Mouse (Mus musculus) midbrain, embryonic 14.5 days (tissue): ENCODE results near the gene Fam168b. TPM values are rescaled to one million over a fixed set of nuclear protein-coding genes. Genes with fewer than 3 reads are reported as not detected.
A peak's percentile ranks its signal among the peaks of the same experiment; 100 is the strongest.

ENCODE experiments used
- ATAC-seq: fragments of 200-750 bp; cut with Nextera tagmentation; 2 replicates; pipeline ENCODE4 v1.8.0; 2017; ENCODE audit warnings: moderate number of reproducible peaks, moderate library complexity; ENCODE audit not compliant: low FRiP score, low TSS enrichment
- DNase-seq: peaks from one replicate; pipeline ENCODE4 v3.0.0-alpha.2; 2015
- H3K27ac ChIP-seq: fragments of 300-500 bp; sonication (generic); replicated peaks from 2 replicates; pipeline ENCODE4 v1.5.1; 2014; ENCODE audit warnings: mild to moderate bottlenecking, low read depth, low read length, moderate library complexity
- H3K27me3 ChIP-seq: fragments of 300-500 bp; sonication (generic); 2 replicates; pipeline ENCODE4 v1.6.1; 2014; ENCODE audit warnings: low read length, control low read depth, mixed read lengths; ENCODE audit not compliant: control insufficient read depth, insufficient read depth
- H3K36me3 ChIP-seq: fragments of 300-500 bp; sonication (generic); 2 replicates; pipeline ENCODE4 v1.6.1; 2014; ENCODE audit warnings: low read length, control low read depth; ENCODE audit not compliant: control insufficient read depth, insufficient read depth
- H3K4me1 ChIP-seq: fragments of 300-500 bp; sonication (generic); 2 replicates; pipeline ENCODE4 v1.6.1; 2014; ENCODE audit warnings: mild to moderate bottlenecking, antibody characterized with exemption, low read length, control low read depth; ENCODE audit not compliant: control insufficient read depth, insufficient read depth
- H3K4me2 ChIP-seq: fragments of 300-500 bp; sonication (generic); 2 replicates; pipeline ENCODE4 v1.6.1; 2014; ENCODE audit warnings: mild to moderate bottlenecking, low read length, moderate library complexity
- H3K4me3 ChIP-seq: fragments of 300-500 bp; sonication (generic); replicated peaks from 2 replicates; pipeline ENCODE4 v1.5.1; 2014; ENCODE audit warnings: low read depth, low read length
- H3K9ac ChIP-seq: fragments of 300-500 bp; sonication (generic); replicated peaks from 2 replicates; pipeline ENCODE4 v1.6.1; 2014; ENCODE audit warnings: mild to moderate bottlenecking, low read length, moderate library complexity
- H3K9me3 ChIP-seq: fragments of 300-500 bp; sonication (generic); 2 replicates; pipeline ENCODE4 v1.6.1; 2016; ENCODE audit warnings: low read length, control low read depth, mixed read lengths; ENCODE audit not compliant: control insufficient read depth
- WGBS: fragments of 180-500 bp; shearing (Covaris S2); extraction: QIAGEN DNeasy Blood & Tissue Kit; methylation state at CpG from one replicate; pipeline ENCODE4 v1.1.7; 2014; 5-methylcytosine and 5-hydroxymethylcytosine counted together
- polyA plus RNA-seq: library from polyadenylated mRNA; unstranded; fragments of >200 nt; fragmentation: Nextera tagmentation; extraction: Ambion mirVana; gene quantifications from 2 replicates; pipeline ENCODE4 v1.2.1, GENCODE M21; 2014

Fam168b gene
- polyA plus RNA-seq, result 116 and 131 TPM in 2 replicates

DNA sequence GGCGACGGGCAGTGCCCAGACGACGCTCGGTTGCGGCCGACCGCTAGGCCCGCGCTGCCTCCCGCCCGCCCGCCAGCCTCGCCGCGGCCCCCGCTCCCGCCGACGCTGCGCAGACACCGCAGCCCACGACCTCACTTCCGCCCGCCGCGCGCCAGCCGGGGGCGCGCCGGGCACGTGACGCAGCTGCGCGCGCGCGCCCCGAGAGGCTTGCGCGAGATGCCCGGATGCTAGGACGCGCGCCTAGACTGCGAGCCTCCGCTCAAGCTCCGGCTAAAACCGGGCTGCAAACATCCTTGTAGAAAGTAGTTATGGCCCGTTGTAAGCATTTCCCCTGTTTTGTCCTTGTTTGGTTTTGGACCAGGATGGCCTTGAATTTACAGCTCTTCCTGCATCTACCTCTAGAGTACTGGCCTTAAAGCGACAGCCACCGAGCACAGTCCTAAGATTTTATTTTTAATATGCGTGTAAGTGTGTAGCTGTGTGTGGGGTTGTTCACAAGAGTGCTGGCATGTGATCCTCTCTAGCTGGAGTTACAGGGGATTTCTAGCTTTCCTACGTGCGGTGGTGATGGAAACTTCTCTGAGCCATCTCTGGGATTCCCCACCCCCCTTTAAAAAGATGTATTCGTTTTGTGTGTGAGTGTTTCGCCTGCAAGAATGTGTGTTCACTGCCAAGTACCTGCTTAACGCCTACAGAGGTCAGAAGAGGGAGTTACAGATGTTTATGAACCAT lies at the start of gene Fam168b:
Gene Fam168b, minus strand, starts transcription at position 179 of the 732 bp plus-strand sequence.
- Histone ChIP-seq H3K4me3 (peak within 1 kb of the TSS; percentile 72), H3K4me2 (peak within 1 kb of the TSS; percentile 90), H3K36me3 (no peaks in the 10 kb centered on the region), H3K27me3 (no peaks in the 10 kb centered on the region), H3K9me3 (no peaks in the 10 kb centered on the region), H3K9ac (peak within 1 kb of the TSS; percentile 90), H3K4me1 (peaks cover 28% of the 10 kb centered on the region), H3K27ac (peak within 1 kb of the TSS; percentile 99)
- ATAC-seq (peak; percentile 91), DNase-seq (peak; percentile 97)
- under 1% methylated on average over 57 of the region's 59 CpGs for WGBS

- ATAC-seq (no peak), DNase-seq (no peak)
- Histone ChIP-seq H3K4me3 (no peak overlapping the region), H3K9me3 (no peaks in the 10 kb centered on the region), H3K27ac (no peak overlapping the region), H3K36me3 (no peaks in the 10 kb centered on the region), H3K4me1 (no peaks in the 10 kb centered on the region), H3K27me3 (no peaks in the 10 kb centered on the region), H3K4me2 (no peak overlapping the region), H3K9ac (no peak overlapping the region)
- WGBS, result 84% methylated on average over 3 of the region's 3 CpGs
Observed at GRCm38 (mm10) chr1:34892466-34892865, 49.6 kb upstream of the Fam168b start.

DNA sequence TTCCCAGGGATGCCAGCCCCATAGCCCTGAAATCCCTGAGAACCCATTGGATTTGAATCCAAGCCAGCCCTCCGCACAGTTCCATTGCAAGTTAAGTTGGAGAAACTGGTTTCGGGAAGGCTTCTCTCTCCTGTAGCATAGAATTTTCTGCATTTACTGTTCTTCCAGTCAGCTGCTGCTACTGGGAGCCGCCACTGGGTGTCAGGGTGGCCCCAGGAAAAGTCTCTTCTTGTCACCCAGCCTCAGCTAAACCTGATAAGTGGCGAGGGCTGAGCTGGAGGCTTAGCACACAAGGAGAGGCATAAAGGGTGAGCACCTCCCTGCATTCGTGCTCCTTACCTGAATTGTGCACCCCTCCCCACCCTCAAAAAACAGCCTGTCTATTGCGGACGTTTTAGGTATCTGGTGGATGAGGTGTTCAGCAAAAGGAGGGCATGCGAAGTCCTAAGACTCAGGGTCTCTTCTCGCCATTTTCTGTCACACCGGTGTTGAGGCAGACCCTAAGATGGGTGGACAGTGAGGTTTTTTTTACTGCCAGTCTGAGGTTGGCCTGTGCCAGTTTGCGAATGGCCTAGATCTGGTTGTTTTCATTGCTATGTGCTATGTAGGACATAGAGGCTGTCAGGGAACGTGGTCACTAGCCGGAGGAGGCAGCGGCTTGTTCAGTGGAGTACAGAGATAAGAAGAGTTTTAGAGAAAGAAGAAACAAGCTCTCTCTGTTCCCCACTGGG lies 48.9 kb upstream of the Fam168b start:
- WGBS, result 59% methylated on average over 14 of the region's 14 CpGs
- no peaks in the 10 kb centered on the region for H3K9me3 ChIP-seq
- no peaks in the 10 kb centered on the region for H3K4me1 ChIP-seq
- H3K27me3 ChIP-seq, result no peaks in the 10 kb centered on the region
- H3K9ac ChIP-seq, result no peak overlapping the region
- no peak overlapping the region for H3K27ac ChIP-seq
- no peak overlapping the region for H3K4me2 ChIP-seq
- DNase-seq, result peak; percentile 88
- no peaks in the 10 kb centered on the region for H3K36me3 ChIP-seq
- peak; percentile 79 for ATAC-seq
- H3K4me3 ChIP-seq, result no peak overlapping the region

DNA sequence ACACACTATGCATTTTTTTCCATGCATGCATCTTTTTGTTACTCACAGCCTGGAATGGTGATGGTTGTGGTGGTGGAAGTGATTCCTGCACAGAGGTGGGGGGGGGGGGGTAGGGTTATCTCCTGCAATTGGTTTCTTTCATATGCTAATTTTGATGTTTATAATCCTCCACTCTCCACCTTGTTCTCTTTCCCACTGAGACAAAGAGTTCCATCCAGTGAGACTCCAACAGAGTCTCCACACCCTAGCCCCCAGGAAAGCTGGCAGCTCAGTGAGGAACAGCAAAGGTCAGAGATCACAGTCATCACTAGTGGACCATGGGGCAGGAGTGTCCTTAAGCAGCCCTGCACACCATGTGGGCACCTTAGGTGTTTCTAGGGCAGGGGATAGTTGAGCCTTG lies 40.9 kb upstream of the Fam168b start:
- no peak overlapping the region for H3K4me2 ChIP-seq
- no peak for DNase-seq

GRCm38 (mm10) chr1:34879611-34880010 lies 36.7 kb upstream of the Fam168b start:
- Histone ChIP-seq H3K4me3 (no peak overlapping the region), H3K4me2 (no peak overlapping the region), H3K4me1 (no peaks in the 10 kb centered on the region), H3K27ac (no peak overlapping the region), H3K36me3 (peaks cover 42% of the 10 kb centered on the region), H3K9ac (no peak overlapping the region), H3K9me3 (peaks cover 4% of the 10 kb centered on the region; the same call in 1 of the 2 replicates), H3K27me3 (no peaks in the 10 kb centered on the region)
- 87% methylated on average over 6 of the region's 6 CpGs for WGBS
- no peak for DNase-seq
- ATAC-seq, result no peak

More for the DNA sequence above, 40.9 kb upstream of the Fam168b start:
- Histone ChIP-seq H3K27me3 (no peaks in the 10 kb centered on the region), H3K4me1 (no peaks in the 10 kb centered on the region), H3K36me3 (peaks cover 9% of the 10 kb centered on the region; the same call in 1 of the 2 replicates), H3K9me3 (peaks cover 4% of the 10 kb centered on the region; the same call in 1 of the 2 replicates), H3K9ac (no peak overlapping the region), H3K4me3 (no peak overlapping the region), H3K27ac (no peak overlapping the region)
- no peak for ATAC-seq

GRCm38 (mm10) chr1:34873551-34873950 lies 30.7 kb upstream of the Fam168b start:
- WGBS, result 96% methylated on average over 5 of the region's 5 CpGs
- peaks cover 81% of the 10 kb centered on the region for H3K36me3 ChIP-seq
- no peak for ATAC-seq

GRCm38 (mm10) chr1:34871170-34871569 lies 28.3 kb upstream of the Fam168b start:
- 95% methylated on average over 9 of the region's 9 CpGs for WGBS
- Histone ChIP-seq H3K27ac (no peak overlapping the region), H3K36me3 (peaks cover 74% of the 10 kb centered on the region), H3K4me3 (no peak overlapping the region), H3K4me2 (no peak overlapping the region), H3K9ac (no peak overlapping the region), H3K4me1 (no peaks in the 10 kb centered on the region), H3K27me3 (no peaks in the 10 kb centered on the region), H3K9me3 (no peaks in the 10 kb centered on the region)
- ATAC-seq (no peak), DNase-seq (no peak)

More at GRCm38 (mm10) chr1:34873551-34873950, 30.7 kb upstream of the Fam168b start:
- no peak overlapping the region for H3K4me3 ChIP-seq
- no peaks in the 10 kb centered on the region for H3K27me3 ChIP-seq
- H3K27ac ChIP-seq, result no peak overlapping the region
- no peaks in the 10 kb centered on the region for H3K4me1 ChIP-seq
- H3K9me3 ChIP-seq, result no peaks in the 10 kb centered on the region
- no peak for DNase-seq
- no peak overlapping the region for H3K9ac ChIP-seq
- H3K4me2 ChIP-seq, result no peak overlapping the region

DNA sequence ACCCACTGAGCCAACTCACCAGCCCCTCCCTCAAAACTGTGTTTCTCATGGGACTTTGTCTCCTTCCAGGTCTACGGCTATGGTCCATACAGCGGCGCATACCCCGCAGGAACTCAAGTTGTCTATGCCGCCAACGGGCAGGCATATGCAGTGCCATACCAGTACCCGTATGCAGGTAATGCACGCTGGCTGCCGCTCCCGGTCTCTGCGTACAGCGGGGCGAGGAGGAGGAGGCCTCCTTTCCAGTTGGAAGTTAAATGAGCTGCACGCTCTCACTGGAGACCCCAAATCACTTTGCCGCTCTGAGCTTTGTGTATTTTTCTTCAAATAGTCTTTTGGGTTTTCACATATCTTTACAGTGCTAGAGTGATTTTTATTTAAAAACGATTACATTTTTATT lies 26.4 kb upstream of the Fam168b start:
- no peak overlapping the region for H3K4me3 ChIP-seq
- H3K27me3 ChIP-seq, result no peaks in the 10 kb centered on the region
- WGBS, result 97% methylated on average over 16 of the region's 16 CpGs
- H3K9me3 ChIP-seq, result no peaks in the 10 kb centered on the region
- no peak for DNase-seq
- H3K9ac ChIP-seq, result no peak overlapping the region
- ATAC-seq, result no peak
- H3K36me3 ChIP-seq, result peaks cover 77% of the 10 kb centered on the region
- H3K27ac ChIP-seq, result no peak overlapping the region
- no peak overlapping the region for H3K4me2 ChIP-seq
- no peaks in the 10 kb centered on the region for H3K4me1 ChIP-seq
